Mouse (Mus musculus) inflammation-experienced regulatory T-cells (primary cell): Measurements from ENCODE around the gene Zfp57. TPM values are rescaled to one million over a fixed set of nuclear protein-coding genes. Genes with fewer than 3 reads are reported as not detected.

Source experiments
- polyA plus RNA-seq, 2 experiments: library from polyadenylated mRNA; unstranded; fragments of 100-300 nt; shearing (Covaris generic); gene quantifications; one replicate each; pipeline ENCODE4 v1.2.1; 2017

Gene Zfp57
- polyA plus RNA-seq: under 1 TPM; 0.11 to 0.60 TPM

GRCm38 (mm10) chr17:37000863-37001262 is at the start of gene Zfp57:
Gene Zfp57, plus strand, starts transcription at chr17:37001163.

GRCm38 (mm10) chr17:36957999-36958743 is 42.8 kb upstream of the Zfp57 start, which contains the start of the genes Znrd1 and Znrd1as:
Gene Znrd1, minus strand, starts transcription at chr17:36958559.
Gene Znrd1as, plus strand, starts transcription at chr17:36958592.

GRCm38 (mm10) chr17:36981221-36981813 is 19.6 kb upstream of the Zfp57 start, which contains the start of gene 2410137M14Rik:
Gene 2410137M14Rik, minus strand, starts transcription at chr17:36981237.

GRCm38 (mm10) chr17:36989437-36989836 is 11.5 kb upstream of the Zfp57 start, which contains the start of gene H2-M5:
Gene H2-M5, minus strand, starts transcription at chr17:36989537.

GRCm38 (mm10) chr17:37022628-37023576 is 21.9 kb downstream of the Zfp57 start, which contains the start of gene Mog:
Gene Mog, minus strand, starts transcription at chr17:37023398.

GRCm38 (mm10) chr17:37045611-37046311 is 44.8 kb downstream of the Zfp57 start, which contains the start of gene Gabbr1:
Gene Gabbr1, plus strand, starts transcription at chr17:37045966.

Other genes starting within 250 kb of the Zfp57 start
- gene H2-M10.5, start 228.3 kb upstream of the Zfp57 start, polyA plus RNA-seq: under 1 TPM; 0.11 to 0.29 TPM
- not detected for gene H2-M10.6, start 189.0 kb upstream of the Zfp57 start, polyA plus RNA-seq
- 100 to 1,000 TPM; 137 to 139 TPM for gene Trim26, start 164.0 kb upstream of the Zfp57 start, polyA plus RNA-seq
- under 1 TPM; 0.17 to 0.28 TPM for gene Trim15, start 134.0 kb upstream of the Zfp57 start, polyA plus RNA-seq
- under 1 TPM; 0.18 to 0.42 TPM for gene Trim10, start 131.6 kb upstream of the Zfp57 start, polyA plus RNA-seq
- gene Trim40, start 111.0 kb upstream of the Zfp57 start, polyA plus RNA-seq: not detected
- gene Trim31, start 103.0 kb upstream of the Zfp57 start, polyA plus RNA-seq: under 1 TPM; 0.10 to 0.45 TPM
- gene Rnf39, start 58.2 kb upstream of the Zfp57 start, polyA plus RNA-seq: under 1 TPM; 0.17 to 0.95 TPM
- 100 to 1,000 TPM; 151 to 165 TPM for gene Ppp1r11, start 49.4 kb upstream of the Zfp57 start, polyA plus RNA-seq
- gene Znrd1, start 42.6 kb upstream of the Zfp57 start, polyA plus RNA-seq: 10 to 100 TPM; 84.9 to 90.5 TPM
- 1 to 10 TPM; 4.4 to 5.6 TPM for gene Znrd1as, start 42.6 kb upstream of the Zfp57 start, polyA plus RNA-seq
- gene 2410137M14Rik, start 19.9 kb upstream of the Zfp57 start, polyA plus RNA-seq: not detected
- gene H2-M5, start 11.6 kb upstream of the Zfp57 start, polyA plus RNA-seq: under 1 TPM in 1 of 2 experiments, not detected in 1; 0.70 TPM
- not detected for gene Mog, start 22.2 kb downstream of the Zfp57 start, polyA plus RNA-seq
- 10 to 100 TPM in 1 of 2 experiments, 1 to 10 TPM in 1; 8.3 to 13.7 TPM for gene Gabbr1, start 44.8 kb downstream of the Zfp57 start, polyA plus RNA-seq
- gene Olfr90, start 87.3 kb downstream of the Zfp57 start, polyA plus RNA-seq: under 1 TPM; 0.16 to 0.42 TPM
- under 1 TPM; 0.10 to 0.13 TPM for gene Olfr91, start 97.1 kb downstream of the Zfp57 start, polyA plus RNA-seq
- under 1 TPM in 1 of 2 experiments, not detected in 1; 0.13 TPM for gene Olfr92, start 118.9 kb downstream of the Zfp57 start, polyA plus RNA-seq
- not detected for gene Olfr93, start 160.3 kb downstream of the Zfp57 start, polyA plus RNA-seq
- gene Ubd, start 192.7 kb downstream of the Zfp57 start, polyA plus RNA-seq: 1 to 10 TPM in 1 of 2 experiments, under 1 TPM in 1; 0.17 to 2.7 TPM
- not detected for gene Olfr94, start 199.8 kb downstream of the Zfp57 start, polyA plus RNA-seq
- not detected for gene Olfr95, start 212.0 kb downstream of the Zfp57 start, polyA plus RNA-seq
- gene Olfr96, start 219.0 kb downstream of the Zfp57 start, polyA plus RNA-seq: under 1 TPM; 0.19 to 0.78 TPM
- gene Olfr97, start 236.2 kb downstream of the Zfp57 start, polyA plus RNA-seq: not detected